In the genomic region with DNA sequence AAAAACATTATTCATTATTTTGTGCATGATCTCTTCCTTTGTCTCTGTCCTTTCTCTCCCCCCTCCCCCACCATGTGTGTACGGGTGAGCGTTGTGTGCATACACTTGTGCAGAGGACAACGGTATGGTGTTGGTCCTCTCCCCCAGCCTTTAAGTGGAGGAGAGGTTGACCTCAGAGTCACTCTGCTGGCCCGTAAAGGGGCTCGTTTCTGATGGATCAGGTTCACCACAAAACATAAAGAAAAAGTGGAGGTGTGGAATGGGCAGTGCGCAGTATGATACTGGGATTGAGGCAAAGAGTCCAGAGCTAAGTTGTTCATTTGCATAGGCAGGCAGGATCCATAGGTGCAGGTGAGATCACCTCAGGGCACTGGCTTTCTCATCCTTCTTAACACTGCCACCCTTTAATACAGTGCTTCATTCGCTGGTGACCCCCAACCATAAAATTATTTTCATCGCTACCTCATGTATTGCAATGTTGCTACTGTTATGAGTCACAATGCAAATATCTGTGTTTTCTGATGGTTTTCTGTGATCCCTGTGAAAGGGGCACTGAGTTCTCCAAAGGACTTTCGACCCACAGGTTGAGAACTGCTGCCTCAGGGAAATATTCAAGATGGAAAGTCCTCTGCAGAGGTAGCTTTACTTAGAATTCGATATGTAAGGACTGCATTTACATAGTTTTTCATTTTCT, we compare ENCODE assay signal across 18 mouse cellular contexts.
"Had no signal": no experiment of that assay in that cellular context is flagged by ENCODE, and none has a peak within 500 bp of the region (broad histone marks: within the 10 kb centered on the region; RNA-seq: fewer than 3 reads in every experiment).

No protein-coding gene starts in this region.

- H3K27ac ChIP-seq: midbrain, embryonic 10.5 days; midbrain, embryonic 12.5 days; neural tube, embryonic 13.5 days; neural tube, embryonic 15.5 days had no signal

- H3K27me3 ChIP-seq: midbrain, embryonic 12.5 days; neural tube, embryonic 13.5 days; neural tube, embryonic 15.5 days had no signal

- H3K4me1 ChIP-seq: midbrain, embryonic 10.5 days; midbrain, embryonic 12.5 days; neural tube, embryonic 13.5 days; neural tube, embryonic 15.5 days had no signal

- H3K9me3 ChIP-seq: midbrain, embryonic 10.5 days; midbrain, embryonic 12.5 days; neural tube, embryonic 13.5 days; neural tube, embryonic 15.5 days had no signal

- H3K4me2 ChIP-seq: lung, embryonic 14.5 days; midbrain, embryonic 12.5 days; neural tube, embryonic 13.5 days; neural tube, embryonic 15.5 days had no signal

- H3K36me3 ChIP-seq: midbrain, embryonic 10.5 days; midbrain, embryonic 12.5 days; neural tube, embryonic 13.5 days; neural tube, embryonic 15.5 days had no signal

- ATAC-seq: midbrain, embryonic 16.5 days had no signal

- H3K9ac ChIP-seq: lung, embryonic 14.5 days; midbrain, embryonic 12.5 days; neural tube, embryonic 13.5 days; neural tube, embryonic 15.5 days had no signal

- H3K4me3 ChIP-seq: midbrain, embryonic 10.5 days; midbrain, embryonic 12.5 days; myocyte; neural tube, embryonic 13.5 days; neural tube, embryonic 15.5 days had no signal

- DNase-seq: lung, adult 18-20 months; lung, embryonic 14.5 days; lung, postnatal 10 days; lung, postnatal 4 days; midbrain, embryonic 14.5 days; right cerebral cortex, adult 18-20 months; right cerebral cortex, postnatal 25 days; right cerebral cortex, postnatal 4 days; spleen, adult 18-20 months; thymus, adult 18-20 months; thymus, postnatal 14 days; thymus, postnatal 36 days had no signal
